Comparison of ENCODE assay signal across 12 mouse cellular contexts in genomic region chr16:91935726-91936125, GRCm38 (mm10).
A peak's percentile ranks its signal among the peaks of the same experiment; 100 is the strongest.
DNase-seq lines count a peak whose midpoint lies in the region; ATAC-seq lines count a peak whose summit lies in the region.
"Had no signal": no experiment of that assay in that cellular context is flagged by ENCODE, and none has a peak within 500 bp of the region (broad histone marks: within the 10 kb centered on the region; RNA-seq: fewer than 3 reads in every experiment).

No protein-coding gene starts in this region.

- H3K4me3 ChIP-seq in kidney, embryonic 15.5 days (replicated peaks), result no peak overlapping the region
- H3K4me3 ChIP-seq: embryonic facial prominence, embryonic 10.5 days; heart, embryonic 15.5 days; hindbrain, embryonic 10.5 days; neural tube, embryonic 12.5 days had no signal

- whole genome bisulfite sequencing in kidney, embryonic 15.5 days, result 44% methylated on average over 8 of the region's 8 CpGs

- H3K9me3 ChIP-seq in kidney, embryonic 15.5 days (replicated peaks), result no peaks in the 10 kb centered on the region
- H3K9me3 ChIP-seq: embryonic facial prominence, embryonic 10.5 days; heart, embryonic 15.5 days; hindbrain, embryonic 10.5 days; neural tube, embryonic 12.5 days had no signal

- ATAC-seq in kidney, embryonic 15.5 days (replicated peaks; ENCODE audit: low FRiP score), result no peak

- H3K27ac ChIP-seq in kidney, embryonic 15.5 days, result peak overlapping the region; percentile 15; the same call in 1 of the 2 replicates
- H3K27ac ChIP-seq: heart, embryonic 15.5 days; hindbrain, embryonic 10.5 days; liver, embryonic 14.5 days; neural tube, embryonic 12.5 days had no signal

- no peak overlapping the region for H3K9ac ChIP-seq in kidney, embryonic 15.5 days
- H3K9ac ChIP-seq: heart, embryonic 15.5 days; liver, embryonic 14.5 days; neural tube, embryonic 12.5 days had no signal

- no peak for DNase-seq in kidney, postnatal 10 days
- DNase-seq in 3T3-L1 (ENCODE audit: low read depth, low spot score) (peak; percentile 24), 416B (ENCODE audit: low read depth) (peak; percentile 79), R1 (ENCODE audit: low read depth, low spot score) (peak; percentile 77)
- no peak for DNase-seq in cerebellum, adult 8-10 months
- no peak for DNase-seq in left cerebral cortex, adult 8-10 months (ENCODE audit: low spot score in 2 of 2)

- no peak overlapping the region for H3K4me2 ChIP-seq in kidney, embryonic 15.5 days
- H3K4me2 ChIP-seq: heart, embryonic 15.5 days; neural tube, embryonic 12.5 days had no signal

- no peaks in the 10 kb centered on the region for H3K36me3 ChIP-seq in kidney, embryonic 15.5 days
- H3K36me3 ChIP-seq: embryonic facial prominence, embryonic 10.5 days; heart, embryonic 15.5 days; hindbrain, embryonic 10.5 days; neural tube, embryonic 12.5 days had no signal

- peaks cover 8% of the 10 kb centered on the region for H3K4me1 ChIP-seq in kidney, embryonic 15.5 days

- no peaks in the 10 kb centered on the region for H3K27me3 ChIP-seq in kidney, embryonic 15.5 days
- H3K27me3 ChIP-seq: heart, embryonic 15.5 days; neural tube, embryonic 12.5 days had no signal

Comparison
In these comparisons a context has a peak if more than half of its experiments do, and no peak if none do; other contexts are left out.
1. DNase-seq: peak in 3T3-L1 (single experiment), 416B (single experiment) and R1 (single experiment); none in kidney, postnatal 10 days (single experiment), cerebellum, adult 8-10 months (single experiment) and left cerebral cortex, adult 8-10 months (0 of 2).